Mouse (Mus musculus): ENCODE data around the gene Sh3pxd2b. TPM values are rescaled to one million over a fixed set of nuclear protein-coding genes. Genes with fewer than 3 reads are reported as not detected.

The Sh3pxd2b gene
- total RNA-seq, 1 experiment from 2014 or later = 4.6 TPM

- DNase-seq = no peak
These were observed 79.9 kb downstream of the Sh3pxd2b start for GRCm38 (mm10) chr11:32427537-32427936.

DNA sequence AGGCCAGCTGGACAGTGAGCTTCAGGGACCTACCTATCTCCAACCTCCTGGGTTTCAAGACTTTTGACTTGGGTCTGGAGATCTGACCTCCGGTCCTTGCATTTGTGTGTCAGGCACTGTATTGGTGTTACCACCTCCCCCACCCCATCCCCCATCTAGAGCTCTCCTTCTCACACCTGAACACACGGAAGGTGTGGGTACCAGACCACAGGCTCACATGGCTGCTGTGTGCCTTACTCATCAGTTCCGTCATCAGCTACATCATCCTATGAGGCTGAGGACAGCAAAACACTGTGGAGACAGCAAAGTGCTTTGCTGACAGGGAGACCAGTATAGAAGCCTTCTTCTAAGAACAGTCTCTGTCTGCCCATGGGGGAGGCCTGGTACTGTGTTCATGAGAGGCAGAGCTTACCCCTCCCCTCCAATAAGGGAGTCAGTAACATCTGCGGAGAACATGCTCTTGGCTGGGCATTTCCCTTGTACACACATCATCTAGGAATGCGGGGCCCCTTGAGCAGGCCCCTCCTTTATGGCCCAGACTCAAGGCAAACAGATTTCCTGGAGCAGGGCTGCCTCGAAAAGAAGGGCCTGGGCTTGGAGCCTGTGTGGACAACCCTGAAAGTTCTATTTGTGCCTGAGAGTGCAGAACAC, 87.9 kb downstream of the Sh3pxd2b start:
- no peak for DNase-seq

GRCm38 (mm10) chr11:32442576-32442975, 95.0 kb downstream of the Sh3pxd2b start:
- DNase-seq = no peak

GRCm38 (mm10) chr11:32444266-32444665, 96.6 kb downstream of the Sh3pxd2b start:
- no peak for DNase-seq

- no peak for DNase-seq
These were observed 97.5 kb downstream of the Sh3pxd2b start for GRCm38 (mm10) chr11:32445135-32445534.

GRCm38 (mm10) chr11:32445637-32446226, 98.1 kb downstream of the Sh3pxd2b start:
- DNase-seq = no peak

DNA sequence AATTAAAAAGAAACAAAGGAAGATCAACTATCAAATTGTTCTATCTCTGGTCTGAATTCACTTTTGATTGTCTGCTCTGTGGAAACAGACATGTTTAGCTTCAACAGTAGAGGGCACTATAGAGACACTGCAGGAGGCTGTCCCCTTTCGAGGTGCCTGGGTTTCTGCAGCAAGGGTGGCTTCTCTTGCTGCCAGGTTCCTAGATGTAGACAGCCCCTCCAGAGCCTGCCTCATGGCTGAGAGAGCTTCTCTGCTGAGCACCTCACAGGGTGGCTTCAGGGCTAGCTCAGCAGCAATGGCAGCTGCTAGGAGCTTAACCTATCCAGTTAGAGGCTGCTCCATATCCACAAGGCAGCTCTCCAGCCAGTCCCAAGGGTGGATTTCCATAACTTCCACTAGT, 102.6 kb downstream of the Sh3pxd2b start:
- DNase-seq = peak; percentile 32

GRCm38 (mm10) chr11:32451306-32451705, 103.7 kb downstream of the Sh3pxd2b start:
- no peak for DNase-seq

- DNase-seq = no peak
These were observed 105.1 kb downstream of the Sh3pxd2b start for GRCm38 (mm10) chr11:32452745-32453144.

- DNase-seq = no peak
These were observed 105.8 kb downstream of the Sh3pxd2b start for GRCm38 (mm10) chr11:32453353-32453915.

DNA sequence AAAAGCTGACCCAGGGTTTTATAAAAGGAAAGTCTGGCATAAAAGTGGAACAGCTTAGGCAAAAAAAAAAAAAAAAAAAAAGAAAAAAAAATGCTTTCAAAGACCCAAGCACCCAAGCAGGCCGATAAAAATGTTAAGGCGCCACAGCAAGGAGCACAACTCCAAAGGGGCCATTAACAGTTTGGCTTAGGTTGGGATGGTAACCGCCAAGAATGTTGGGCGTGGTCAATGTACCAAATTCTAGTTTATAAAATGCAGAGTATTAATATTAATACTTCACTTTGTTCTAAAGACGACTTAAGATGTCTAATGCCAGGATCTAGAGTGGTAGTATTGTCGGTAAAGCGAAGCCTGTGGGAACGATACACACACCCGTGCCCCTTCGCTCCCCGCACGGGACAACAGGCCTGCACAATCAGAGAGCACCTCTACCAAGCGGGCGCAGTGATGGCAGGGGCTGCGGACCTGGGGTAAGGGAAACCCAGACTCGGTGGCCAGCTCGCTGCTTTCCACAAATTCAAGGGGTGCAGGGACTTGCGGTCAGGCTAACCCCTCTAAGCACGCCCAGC, 106.7 kb downstream of the Sh3pxd2b start:
- no peak for DNase-seq

- peak; percentile 99 for DNase-seq
These were observed 107.3 kb downstream of the Sh3pxd2b start, which contains the start of gene Ubtd2 for GRCm38 (mm10) chr11:32454800-32455506. TSS of gene Ubtd2 (plus strand) at chr11:32455370.

DNA sequence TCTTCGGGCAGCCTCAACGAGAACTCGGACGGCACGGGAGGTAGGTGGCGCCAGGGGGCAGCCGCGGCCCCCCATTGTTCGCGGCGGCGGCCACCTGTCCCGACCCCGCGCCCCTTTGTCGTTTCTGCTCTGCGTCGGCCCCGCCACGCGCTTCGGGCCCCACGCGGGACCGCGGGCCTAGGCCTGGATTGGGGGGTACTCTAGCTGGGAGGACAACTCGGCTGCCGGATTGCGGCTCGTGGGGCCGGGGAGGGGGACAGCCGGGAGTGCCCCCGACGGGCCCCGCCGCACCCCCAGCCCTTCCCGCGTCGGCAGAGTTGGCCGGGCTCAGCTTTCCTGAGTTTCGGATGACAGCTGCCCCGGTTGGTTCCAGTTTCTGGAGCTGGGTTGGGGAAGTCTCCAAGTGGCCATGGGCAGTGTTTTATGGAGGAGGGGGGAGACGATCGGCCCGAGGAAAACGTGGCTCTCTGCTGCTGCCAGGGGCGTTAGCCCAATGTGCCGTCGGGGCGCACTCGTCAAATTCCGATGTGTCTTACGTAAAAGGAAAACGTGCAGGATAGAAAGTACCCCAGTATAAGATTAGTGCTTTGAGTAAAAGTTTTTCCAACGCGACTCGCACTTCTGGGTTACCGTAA, 108.0 kb downstream of the Sh3pxd2b start:
- no peak for DNase-seq

- DNase-seq = no peak
These were observed 108.7 kb downstream of the Sh3pxd2b start for GRCm38 (mm10) chr11:32456356-32456755.

DNA sequence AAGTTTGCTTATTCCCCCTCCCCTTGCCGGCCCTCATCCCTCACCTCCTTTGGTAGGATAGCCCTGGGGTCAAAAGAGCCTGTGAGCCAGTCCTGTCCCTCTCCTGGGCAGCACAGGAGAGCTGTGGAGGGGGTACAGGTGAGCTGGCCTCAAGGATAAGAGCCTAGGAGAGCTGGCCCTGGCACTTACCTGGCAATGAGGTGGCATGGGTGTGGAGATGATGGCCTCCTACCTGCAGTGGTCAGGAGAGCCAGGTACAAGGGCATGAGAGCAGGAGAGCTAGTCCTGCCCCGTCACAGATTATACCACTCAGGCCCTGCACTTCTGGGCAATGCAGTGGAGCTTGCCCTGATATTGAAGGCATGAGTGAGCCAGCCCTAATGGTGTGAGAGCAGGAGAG, 116.7 kb downstream of the Sh3pxd2b start:
- DNase-seq = no peak

GRCm38 (mm10) chr11:32471925-32472324, 124.3 kb downstream of the Sh3pxd2b start:
- no peak for DNase-seq

GRCm38 (mm10) chr11:32474725-32475124, 127.1 kb downstream of the Sh3pxd2b start:
- DNase-seq = no peak

GRCm38 (mm10) chr11:32475487-32476236, 128.0 kb downstream of the Sh3pxd2b start:
- DNase-seq = no peak
